Comparison of ENCODE assay signal across 8 mouse cellular contexts in genomic region chr4:45183818-45184520, GRCm38 (mm10). TPM values are rescaled to one million over a fixed set of nuclear protein-coding genes. Genes with fewer than 3 reads are reported as not detected.
DNase-seq lines count a peak whose midpoint lies in the region; ATAC-seq and TF ChIP-seq lines count a peak whose summit lies in the region.

No protein-coding gene starts in this region.

- peak overlapping the region; percentile 67 for H3K9ac ChIP-seq in midbrain, embryonic 14.5 days (replicated peaks; ENCODE audit: low read length)

- H3K4me3 ChIP-seq in layer of hippocampus, adult 2 months: peak overlapping the region; percentile 88
- H3K4me3 ChIP-seq in brown adipose tissue, adult 24 weeks (ENCODE audit: insufficient read depth, low read depth, low read length): peak overlapping the region; percentile 72
- H3K4me3 ChIP-seq in hindbrain, embryonic 10.5 days: peak overlapping the region; percentile 77
- peak overlapping the region; percentile 62 for H3K4me3 ChIP-seq in midbrain, embryonic 14.5 days (replicated peaks; ENCODE audit: low read depth, low read length)

- peak overlapping the region; percentile 98 for H3K4me2 ChIP-seq in midbrain, embryonic 14.5 days (ENCODE audit: low read length)

- peak; percentile 44; the same call in 1 of the 2 replicates for ATAC-seq in midbrain, embryonic 14.5 days (ENCODE audit: low FRiP score, low TSS enrichment)

- WGBS in hindbrain, embryonic 10.5 days: 27% methylated on average over 13 of the region's 13 CpGs
- 31% methylated on average over 13 of the region's 13 CpGs for WGBS in midbrain, embryonic 14.5 days

- TF ChIP-seq CTCF in layer of hippocampus, adult 2 months (conservative IDR thresholded peaks at IDR 0.05): no peak

- DNase-seq in layer of hippocampus, adult 2 months (ENCODE audit: low spot score in 2 of 2): peak in 1 of 2 experiments; percentile 6
- DNase-seq in layer of hippocampus, postnatal 36 days: no peak
- peak; percentile 56 for DNase-seq in hindbrain, embryonic 10.5 days (ENCODE audit: low spot score)
- DNase-seq in midbrain, embryonic 14.5 days: peak; percentile 11
- no peak for DNase-seq in adrenal gland, postnatal 25 days
- DNase-seq in urinary bladder, adult 18-20 months (ENCODE audit: low spot score in 2 of 2): no peak
- no peak for DNase-seq in left cerebral cortex, adult 11 months (ENCODE audit: low spot score)

- no peaks in the 10 kb centered on the region for H3K9me3 ChIP-seq in hindbrain, embryonic 10.5 days
- no peaks in the 10 kb centered on the region for H3K9me3 ChIP-seq in midbrain, embryonic 14.5 days (ENCODE audit: control insufficient read depth, low read length)

- H3K27ac ChIP-seq in layer of hippocampus, adult 2 months: peak overlapping the region; percentile 90
- H3K27ac ChIP-seq in brown adipose tissue, adult 24 weeks (replicated peaks; ENCODE audit: low read depth, low read length): no peak overlapping the region
- H3K27ac ChIP-seq in hindbrain, embryonic 10.5 days: peak overlapping the region; percentile 87
- H3K27ac ChIP-seq in midbrain, embryonic 14.5 days (replicated peaks; ENCODE audit: low read depth, low read length): no peak overlapping the region

- no peaks in the 10 kb centered on the region for H3K36me3 ChIP-seq in hindbrain, embryonic 10.5 days
- no peaks in the 10 kb centered on the region for H3K36me3 ChIP-seq in midbrain, embryonic 14.5 days (ENCODE audit: control insufficient read depth, insufficient read depth, low read length)

- H3K4me1 ChIP-seq in brown adipose tissue, adult 24 weeks (ENCODE audit: control insufficient read depth, insufficient read depth, insufficient read length, low read length): peaks cover 3% of the 10 kb centered on the region
- peaks cover 19% of the 10 kb centered on the region for H3K4me1 ChIP-seq in hindbrain, embryonic 10.5 days (replicated peaks)
- peaks cover 8% of the 10 kb centered on the region; the same call in 1 of the 2 replicates for H3K4me1 ChIP-seq in midbrain, embryonic 14.5 days (ENCODE audit: control insufficient read depth, insufficient read depth, low read length)

- peaks cover 62% of the 10 kb centered on the region for H3K27me3 ChIP-seq in hindbrain, embryonic 10.5 days (ENCODE audit: insufficient read depth, poor library complexity, severe bottlenecking)
- H3K27me3 ChIP-seq in midbrain, embryonic 14.5 days (ENCODE audit: control insufficient read depth, insufficient read depth, low read length): peaks cover 15% of the 10 kb centered on the region; the same call in 1 of the 2 replicates

RNA-seq across cellular contexts. Expression of gene Frmpd1, which starts 0.7 kb away (rescaled TPM):
- 10 to 100 TPM; 15.7 to 16.4 TPM for total RNA-seq in layer of hippocampus, adult 2 months (2021)
- 10 to 100 TPM; 14.4 to 15.9 TPM for total RNA-seq in layer of hippocampus, postnatal 36 days (2021)
- not detected in 2 replicates for polyA plus RNA-seq in brown adipose tissue, adult 24 weeks (2012; ENCODE audit: insufficient read depth, insufficient read length, missing spikeins)
- polyA plus RNA-seq in hindbrain, embryonic 10.5 days (2016; fragmentation: Nextera tagmentation; extraction: Ambion mirVana): 1.5 and 1.8 TPM in 2 replicates
- polyA plus RNA-seq in midbrain, embryonic 14.5 days (2014; fragmentation: Nextera tagmentation; extraction: Ambion mirVana): 0.80 and 1.5 TPM in 2 replicates
- total RNA-seq in adrenal gland, postnatal 25 days (2021): 3.7 and 7.2 TPM in 2 replicates

Comparison
In these comparisons a context has a peak if more than half of its experiments do, and no peak if none do; other contexts are left out.
1. DNase-seq: peak in hindbrain, embryonic 10.5 days (single experiment) and midbrain, embryonic 14.5 days (single experiment); none in layer of hippocampus, postnatal 36 days (0 of 2), adrenal gland, postnatal 25 days (single experiment), urinary bladder, adult 18-20 months (0 of 2) and left cerebral cortex, adult 11 months (single experiment).
2. H3K27ac ChIP-seq: peak in layer of hippocampus, adult 2 months (single experiment) and hindbrain, embryonic 10.5 days (single experiment); none in brown adipose tissue, adult 24 weeks (single experiment) and midbrain, embryonic 14.5 days (single experiment).
3. Peak in every context shown above with its lines, with median percentiles within 50 percentile points of each other: H3K4me3 ChIP-seq.